Mouse (Mus musculus): Measurements from ENCODE around the gene Dglucy. TPM values are rescaled to one million over a fixed set of nuclear protein-coding genes. Genes with fewer than 3 reads are reported as not detected.

Dglucy gene
- total RNA-seq (2014; fragmentation: Nextera tagmentation), result not detected in 2 replicates
- total RNA-seq (2017), result 0.12 and 0.27 TPM in 2 replicates
- 0.06 and 0.09 TPM in 2 replicates for polyA plus RNA-seq (2012)

DNA sequence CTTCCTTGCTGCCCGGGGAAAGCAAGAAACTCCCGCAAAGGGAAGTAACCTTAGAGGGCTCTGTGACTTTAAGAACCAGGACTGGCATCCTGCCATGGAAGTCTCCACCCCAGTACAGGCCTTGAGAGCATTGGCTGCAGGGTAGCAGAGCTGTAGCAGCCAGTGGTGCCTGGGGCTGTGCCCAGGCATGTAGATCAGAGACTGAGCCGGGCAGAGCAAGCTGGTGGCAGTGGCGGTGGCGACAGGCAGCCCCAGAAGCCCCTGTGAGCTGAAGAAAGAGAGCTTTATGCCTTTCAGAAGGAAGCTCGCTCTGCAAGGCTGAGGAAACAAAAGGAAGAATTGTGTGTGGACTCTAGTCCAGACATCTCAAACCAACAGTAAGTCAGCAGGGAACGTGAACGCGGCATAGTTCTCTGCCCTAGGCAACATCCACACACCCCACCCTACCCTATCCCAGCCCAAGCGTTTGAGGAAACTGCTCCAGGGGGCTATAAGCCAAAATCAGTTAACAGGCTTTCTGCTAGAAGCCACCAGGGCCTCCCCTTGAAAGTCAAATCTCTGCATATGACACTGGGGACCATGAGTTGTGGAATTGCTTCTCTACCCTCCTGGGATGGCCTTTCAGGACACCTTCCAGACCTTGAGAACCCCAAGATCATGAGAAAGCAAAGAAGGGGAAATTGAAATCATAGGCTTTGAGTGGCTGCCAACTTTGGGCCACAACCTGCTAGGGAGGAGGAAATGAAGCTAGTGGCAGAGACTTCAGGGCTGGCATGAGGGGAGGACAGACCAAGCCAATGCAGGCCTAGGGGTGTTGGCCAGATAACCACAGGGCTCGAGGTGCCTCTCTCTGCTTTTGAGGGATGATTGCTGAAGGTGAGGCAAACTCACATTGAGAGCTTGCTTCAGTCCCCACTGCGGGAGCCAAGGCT lies at the start of gene Dglucy:
Gene Dglucy (plus strand): TSS at position 124 of the 932 bp plus-strand sequence.
- Histone ChIP-seq H3K36me3 (replicated peaks) (no peaks in the 10 kb centered on the region), H3K4me3 (ENCODE audit: low read depth, low read length) (peak within 1 kb of the TSS; percentile 15; the same call in 1 of the 2 replicates), H3K9me3 (replicated peaks) (no peaks in the 10 kb centered on the region), H3K27me3 (ENCODE audit: insufficient read depth, low read length) (peaks cover 71% of the 10 kb centered on the region), H3K4me1 (ENCODE audit: insufficient read depth, low read depth, low read length) (no peaks in the 10 kb centered on the region; the same call in 1 of the 2 replicates)
- TF ChIP-seq TAL1 (conservative IDR thresholded peaks at IDR 0.05; ENCODE audit: low read depth, low read length) (no peak), POLR2AphosphoS5 (IDR thresholded peaks at IDR 0.05; ENCODE audit: insufficient replicate concordance, low read depth, low read length) (no peak), GATA2 (IDR thresholded peaks at IDR 0.05; ENCODE audit: borderline replicate concordance, low read depth, low read length) (no peak), CTCF (IDR thresholded peaks at IDR 0.05; ENCODE audit: low read depth, low read length) (no peak), GATA1 (IDR thresholded peaks at IDR 0.05; ENCODE audit: borderline replicate concordance, low read length) (no peak)
- ATAC-seq (ENCODE audit: extremely low read depth, insufficient number of reproducible peaks, low FRiP score, poor library complexity, severe bottlenecking), result no peak
- peak; percentile 78 for DNase-seq (ENCODE audit: low spot score)

DNA sequence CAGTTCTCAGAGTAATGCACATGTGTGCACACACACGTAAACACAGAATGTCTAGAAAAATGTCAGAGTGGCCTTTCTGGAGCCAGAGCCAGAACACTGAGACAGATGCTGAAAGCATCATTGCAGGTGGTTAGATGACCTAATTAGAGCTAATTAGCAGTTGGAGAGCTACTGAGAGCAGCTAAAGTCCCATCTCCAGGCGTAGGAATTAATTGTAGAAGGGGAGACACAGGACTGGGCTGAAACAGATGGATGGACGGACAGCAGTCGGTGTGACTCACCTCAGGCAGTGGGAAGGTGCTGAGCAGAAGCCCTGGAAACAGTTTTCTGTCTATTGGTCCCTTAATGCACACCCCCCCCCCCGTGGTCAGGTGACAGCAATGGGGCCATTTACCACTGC lies 43.7 kb upstream of the Dglucy start:
- ATAC-seq (ENCODE audit: extremely low read depth, insufficient number of reproducible peaks, low FRiP score, poor library complexity, severe bottlenecking) (no peak), DNase-seq (ENCODE audit: low spot score) (no peak)
- peaks cover 49% of the 10 kb centered on the region for H3K4me1 ChIP-seq (ENCODE audit: insufficient read depth, low read depth, low read length)
- H3K27me3 ChIP-seq (ENCODE audit: insufficient read depth, low read length), result no peaks in the 10 kb centered on the region; the same call in 1 of the 2 replicates
- no peak overlapping the region for H3K4me3 ChIP-seq (ENCODE audit: low read depth, low read length)
- no peaks in the 10 kb centered on the region for H3K36me3 ChIP-seq (replicated peaks)
- TF ChIP-seq GATA2 (IDR thresholded peaks at IDR 0.05; ENCODE audit: borderline replicate concordance, low read depth, low read length) (no peak), GATA1 (IDR thresholded peaks at IDR 0.05; ENCODE audit: borderline replicate concordance, low read length) (no peak), POLR2AphosphoS5 (IDR thresholded peaks at IDR 0.05; ENCODE audit: insufficient replicate concordance, low read depth, low read length) (no peak), CTCF (IDR thresholded peaks at IDR 0.05; ENCODE audit: low read depth, low read length) (no peak), TAL1 (conservative IDR thresholded peaks at IDR 0.05; ENCODE audit: low read depth, low read length) (no peak)
- no peaks in the 10 kb centered on the region for H3K9me3 ChIP-seq (replicated peaks)

DNA sequence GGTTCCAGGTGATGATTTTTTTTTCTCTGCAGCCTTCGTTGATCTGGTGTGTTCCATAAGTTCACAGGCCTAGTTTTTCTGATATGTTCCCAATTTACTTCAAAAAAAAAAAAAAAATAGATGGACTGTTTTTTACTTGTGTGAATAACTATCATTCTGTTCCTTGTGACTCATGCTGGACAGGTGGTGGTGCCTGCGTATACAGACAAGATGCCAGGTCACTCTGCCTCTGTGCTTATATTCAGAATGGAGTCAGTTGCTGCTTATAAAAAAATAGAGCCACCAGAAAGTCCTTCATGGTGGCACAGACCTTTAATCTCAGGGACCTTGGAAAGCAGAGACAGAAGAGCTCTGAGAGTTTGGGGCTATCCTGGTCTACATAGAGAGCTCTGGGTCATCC lies 43.3 kb upstream of the Dglucy start:
- ATAC-seq (ENCODE audit: extremely low read depth, insufficient number of reproducible peaks, low FRiP score, poor library complexity, severe bottlenecking), result no peak

DNA sequence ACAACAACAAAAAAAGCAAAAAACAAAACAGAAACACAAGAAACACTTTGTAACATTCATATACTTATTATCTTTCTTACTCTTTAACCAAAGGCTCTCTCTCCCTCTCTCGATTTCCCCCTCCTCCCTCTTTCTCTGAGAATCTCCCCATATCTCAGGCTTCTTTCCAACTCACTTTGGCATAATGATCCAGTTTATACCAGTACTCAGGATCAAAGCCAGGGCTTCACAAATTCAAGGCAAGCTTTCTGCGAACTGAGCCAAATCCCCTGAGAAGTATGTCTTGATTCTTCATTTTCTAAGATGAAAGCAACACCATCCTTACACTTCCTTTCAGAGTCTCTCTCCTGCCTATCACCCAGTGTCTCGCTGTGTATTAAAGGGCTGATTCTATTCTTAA lies 40.4 kb upstream of the Dglucy start:
- peaks cover 30% of the 10 kb centered on the region for H3K4me1 ChIP-seq (ENCODE audit: insufficient read depth, low read depth, low read length)
- no peak for DNase-seq (ENCODE audit: low spot score)
- no peaks in the 10 kb centered on the region for H3K9me3 ChIP-seq (replicated peaks)
- H3K36me3 ChIP-seq (replicated peaks), result no peaks in the 10 kb centered on the region
- H3K4me3 ChIP-seq (ENCODE audit: low read depth, low read length), result no peak overlapping the region
- ATAC-seq (ENCODE audit: extremely low read depth, insufficient number of reproducible peaks, low FRiP score, poor library complexity, severe bottlenecking), result no peak
- TF ChIP-seq GATA2 (IDR thresholded peaks at IDR 0.05; ENCODE audit: borderline replicate concordance, low read depth, low read length) (no peak), TAL1 (conservative IDR thresholded peaks at IDR 0.05; ENCODE audit: low read depth, low read length) (no peak), POLR2AphosphoS5 (IDR thresholded peaks at IDR 0.05; ENCODE audit: insufficient replicate concordance, low read depth, low read length) (no peak), GATA1 (IDR thresholded peaks at IDR 0.05; ENCODE audit: borderline replicate concordance, low read length) (no peak), CTCF (IDR thresholded peaks at IDR 0.05; ENCODE audit: low read depth, low read length) (no peak)
- H3K27me3 ChIP-seq (ENCODE audit: insufficient read depth, low read length), result peaks cover 4% of the 10 kb centered on the region; the same call in 1 of the 2 replicates

More for the DNA sequence above, 43.3 kb upstream of the Dglucy start:
- Histone ChIP-seq H3K36me3 (replicated peaks) (no peaks in the 10 kb centered on the region), H3K4me3 (ENCODE audit: low read depth, low read length) (no peak overlapping the region), H3K4me1 (ENCODE audit: insufficient read depth, low read depth, low read length) (peaks cover 46% of the 10 kb centered on the region), H3K9me3 (replicated peaks) (no peaks in the 10 kb centered on the region), H3K27me3 (ENCODE audit: insufficient read depth, low read length) (no peaks in the 10 kb centered on the region; the same call in 1 of the 2 replicates)
- DNase-seq (ENCODE audit: low spot score), result no peak
- TF ChIP-seq GATA1 (IDR thresholded peaks at IDR 0.05; ENCODE audit: borderline replicate concordance, low read length) (no peak), TAL1 (conservative IDR thresholded peaks at IDR 0.05; ENCODE audit: low read depth, low read length) (no peak), POLR2AphosphoS5 (IDR thresholded peaks at IDR 0.05; ENCODE audit: insufficient replicate concordance, low read depth, low read length) (no peak), CTCF (IDR thresholded peaks at IDR 0.05; ENCODE audit: low read depth, low read length) (no peak), GATA2 (IDR thresholded peaks at IDR 0.05; ENCODE audit: borderline replicate concordance, low read depth, low read length) (no peak)

DNA sequence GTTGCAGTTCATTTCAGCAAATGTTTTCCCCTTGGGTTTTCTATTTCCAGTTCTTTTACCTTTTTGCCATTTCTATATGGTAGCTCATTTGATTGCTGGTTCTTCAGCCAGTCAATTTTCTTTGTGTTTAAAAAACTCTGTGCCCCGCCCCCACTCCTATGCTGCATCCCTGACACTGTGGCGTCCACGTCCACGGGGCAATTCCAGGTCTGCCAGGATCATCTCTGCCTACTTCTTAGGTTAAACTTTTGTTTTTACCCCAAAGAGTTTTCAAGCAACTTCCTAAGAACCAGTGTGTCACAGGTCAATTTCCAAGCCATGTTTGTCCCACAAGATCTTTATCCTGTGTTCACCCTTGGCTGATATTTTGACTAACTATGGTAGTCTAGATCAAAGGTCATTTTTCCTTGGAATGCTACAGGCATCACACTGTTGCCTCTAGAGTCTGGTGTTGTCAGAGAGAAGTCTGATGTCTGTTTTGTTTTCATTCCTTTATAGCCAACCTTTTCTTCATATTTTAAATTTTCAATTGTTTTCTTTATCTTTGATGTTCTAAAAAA lies 39.8 kb upstream of the Dglucy start:
- Histone ChIP-seq H3K9me3 (replicated peaks) (no peaks in the 10 kb centered on the region), H3K27me3 (ENCODE audit: insufficient read depth, low read length) (peaks cover 8% of the 10 kb centered on the region; the same call in 1 of the 2 replicates), H3K36me3 (replicated peaks) (no peaks in the 10 kb centered on the region), H3K4me3 (ENCODE audit: low read depth, low read length) (no peak overlapping the region), H3K4me1 (ENCODE audit: insufficient read depth, low read depth, low read length) (peaks cover 26% of the 10 kb centered on the region)
- DNase-seq (ENCODE audit: low spot score), result no peak
- no peak for TF ChIP-seq GATA1 (IDR thresholded peaks at IDR 0.05; ENCODE audit: borderline replicate concordance, low read length)
- TF ChIP-seq POLR2AphosphoS5 (IDR thresholded peaks at IDR 0.05; ENCODE audit: insufficient replicate concordance, low read depth, low read length), result no peak
- TF ChIP-seq TAL1 (conservative IDR thresholded peaks at IDR 0.05; ENCODE audit: low read depth, low read length), result no peak
- TF ChIP-seq CTCF (IDR thresholded peaks at IDR 0.05; ENCODE audit: low read depth, low read length), result no peak
- no peak for TF ChIP-seq GATA2 (IDR thresholded peaks at IDR 0.05; ENCODE audit: borderline replicate concordance, low read depth, low read length)
- ATAC-seq (ENCODE audit: extremely low read depth, insufficient number of reproducible peaks, low FRiP score, poor library complexity, severe bottlenecking), result no peak

DNA sequence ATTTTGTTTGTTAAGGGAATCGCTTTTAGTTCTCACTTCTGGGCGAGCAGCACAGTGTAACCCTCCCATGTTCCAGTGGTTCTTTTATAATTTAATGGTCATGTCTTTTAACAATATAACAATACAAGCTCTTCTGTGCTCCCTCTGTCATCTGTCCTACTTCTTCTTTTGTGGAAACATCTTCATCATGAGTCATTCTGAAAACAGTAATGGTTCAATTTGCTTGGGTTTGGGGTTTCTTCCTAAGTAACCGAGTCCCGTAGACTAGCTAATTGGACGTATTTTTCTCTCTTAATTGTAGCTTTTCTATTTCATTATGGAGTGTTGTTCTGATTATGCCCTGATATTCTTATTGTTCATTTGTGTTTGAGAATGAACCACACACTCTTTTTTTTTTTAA lies 38.5 kb upstream of the Dglucy start:
- peaks cover 14% of the 10 kb centered on the region for H3K4me1 ChIP-seq (ENCODE audit: insufficient read depth, low read depth, low read length)
- no peak overlapping the region for H3K4me3 ChIP-seq (ENCODE audit: low read depth, low read length)
- DNase-seq (ENCODE audit: low spot score) (no peak), ATAC-seq (ENCODE audit: extremely low read depth, insufficient number of reproducible peaks, low FRiP score, poor library complexity, severe bottlenecking) (no peak)
- peaks cover 9% of the 10 kb centered on the region for H3K27me3 ChIP-seq (ENCODE audit: insufficient read depth, low read length)
- no peaks in the 10 kb centered on the region for H3K36me3 ChIP-seq (replicated peaks)
- no peaks in the 10 kb centered on the region for H3K9me3 ChIP-seq (replicated peaks)
- no peak for TF ChIP-seq POLR2AphosphoS5 (IDR thresholded peaks at IDR 0.05; ENCODE audit: insufficient replicate concordance, low read depth, low read length)
- TF ChIP-seq TAL1 (conservative IDR thresholded peaks at IDR 0.05; ENCODE audit: low read depth, low read length), result no peak
- TF ChIP-seq CTCF (IDR thresholded peaks at IDR 0.05; ENCODE audit: low read depth, low read length), result no peak
- no peak for TF ChIP-seq GATA1 (IDR thresholded peaks at IDR 0.05; ENCODE audit: borderline replicate concordance, low read length)
- TF ChIP-seq GATA2 (IDR thresholded peaks at IDR 0.05; ENCODE audit: borderline replicate concordance, low read depth, low read length), result no peak
